Mouse (Mus musculus): Measurements from ENCODE around the gene Col28a1. TPM values are rescaled to one million over a fixed set of nuclear protein-coding genes. Genes with fewer than 3 reads are reported as not detected.

Gene Col28a1
- total RNA-seq, 2 experiments from 2014 or later, result not detected

GRCm38 (mm10) chr6:8126545-8126944 is 65.9 kb downstream of the Col28a1 start:
- ATAC-seq (replicated peaks; ENCODE audit: poor library complexity, severe bottlenecking), result no peak

GRCm38 (mm10) chr6:8119116-8119515 is 73.3 kb downstream of the Col28a1 start:
- no peak for ATAC-seq (replicated peaks; ENCODE audit: poor library complexity, severe bottlenecking)

GRCm38 (mm10) chr6:8118577-8118976 is 73.8 kb downstream of the Col28a1 start:
- ATAC-seq (replicated peaks; ENCODE audit: poor library complexity, severe bottlenecking), result no peak

GRCm38 (mm10) chr6:8105870-8106706 is 86.3 kb downstream of the Col28a1 start:
- ATAC-seq (replicated peaks; ENCODE audit: poor library complexity, severe bottlenecking), result peak; percentile 99

- no peak for ATAC-seq (replicated peaks; ENCODE audit: poor library complexity, severe bottlenecking)
Observed at GRCm38 (mm10) chr6:8101224-8101623, 91.2 kb downstream of the Col28a1 start.

DNA sequence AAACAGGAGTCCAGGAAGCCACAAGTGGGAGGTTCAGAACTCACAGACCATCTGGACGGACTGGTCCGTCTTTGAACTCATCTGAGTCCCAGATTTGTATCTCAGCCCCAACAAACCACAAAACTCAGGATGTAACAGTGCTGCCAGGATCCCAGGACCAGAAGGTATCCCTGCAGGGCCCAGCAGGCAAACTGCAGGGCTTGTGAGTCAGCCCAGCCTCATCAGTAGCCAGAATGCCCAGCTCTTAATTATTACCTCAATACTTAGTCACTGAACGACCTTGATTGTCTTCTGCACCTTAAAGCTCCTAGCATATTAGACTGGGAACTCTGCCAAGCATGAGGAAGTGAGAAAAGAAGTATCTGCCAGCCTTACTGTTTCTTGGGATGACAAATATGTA is 96.6 kb downstream of the Col28a1 start:
- ATAC-seq (replicated peaks; ENCODE audit: poor library complexity, severe bottlenecking), result peak; percentile 92

DNA sequence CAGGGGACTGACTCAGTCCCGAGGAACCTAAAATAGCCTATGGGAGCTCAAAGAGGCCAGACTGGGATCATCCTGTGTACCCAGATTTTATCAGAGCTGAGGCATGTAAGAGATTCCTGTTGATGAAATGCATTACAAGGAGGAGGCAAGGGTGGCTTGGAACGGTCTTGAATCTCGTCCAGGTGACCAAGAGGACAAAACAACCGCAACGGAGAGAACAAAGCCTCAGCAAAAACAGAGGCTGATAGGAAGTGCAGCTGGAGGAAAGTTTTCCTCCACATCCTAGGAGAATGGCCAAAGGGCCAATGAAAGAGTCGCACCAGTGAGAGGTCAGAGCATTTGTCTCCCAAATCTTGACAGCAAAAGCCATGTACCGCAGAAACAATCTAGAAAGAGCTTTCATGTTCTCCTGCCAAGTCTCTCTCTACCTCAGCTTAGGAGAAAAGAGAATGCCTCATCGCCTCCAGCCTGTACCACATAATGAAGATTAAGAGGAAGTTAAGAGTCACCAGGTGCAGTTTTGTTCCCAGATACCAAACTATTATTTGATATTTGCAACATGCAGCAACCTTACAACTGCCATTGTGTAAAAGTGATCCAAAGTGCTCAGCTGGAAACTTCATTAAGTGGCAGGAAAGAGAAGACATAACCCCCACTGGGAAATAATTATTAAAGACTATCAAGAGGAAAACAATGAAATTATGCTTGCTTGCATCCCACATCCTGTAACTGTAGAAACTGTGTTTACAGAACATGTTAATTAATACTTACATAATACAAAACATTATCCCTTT is 98.1 kb downstream of the Col28a1 start:
- ATAC-seq (replicated peaks; ENCODE audit: poor library complexity, severe bottlenecking), result peak; percentile 50; the same call in 1 of the 2 replicates

DNA sequence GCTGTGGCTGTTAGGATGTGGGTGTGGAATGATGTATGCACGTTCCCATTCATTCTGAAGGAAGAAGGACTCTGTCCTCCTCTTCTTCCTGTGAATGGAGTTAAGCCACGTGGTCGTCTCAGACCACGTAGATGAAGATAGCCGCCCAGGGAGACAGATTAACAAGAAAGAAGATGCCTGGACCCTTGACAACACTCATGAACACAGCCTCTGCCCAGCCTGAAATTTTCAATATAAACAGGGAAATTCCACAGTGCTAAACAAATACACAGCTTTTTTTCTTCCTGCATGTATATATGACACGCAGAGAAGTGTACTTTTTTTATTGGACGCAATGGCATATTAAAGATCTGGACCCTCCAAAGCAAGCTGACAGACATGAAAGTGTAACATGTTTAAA is 98.9 kb downstream of the Col28a1 start:
- no peak for ATAC-seq (replicated peaks; ENCODE audit: poor library complexity, severe bottlenecking)

DNA sequence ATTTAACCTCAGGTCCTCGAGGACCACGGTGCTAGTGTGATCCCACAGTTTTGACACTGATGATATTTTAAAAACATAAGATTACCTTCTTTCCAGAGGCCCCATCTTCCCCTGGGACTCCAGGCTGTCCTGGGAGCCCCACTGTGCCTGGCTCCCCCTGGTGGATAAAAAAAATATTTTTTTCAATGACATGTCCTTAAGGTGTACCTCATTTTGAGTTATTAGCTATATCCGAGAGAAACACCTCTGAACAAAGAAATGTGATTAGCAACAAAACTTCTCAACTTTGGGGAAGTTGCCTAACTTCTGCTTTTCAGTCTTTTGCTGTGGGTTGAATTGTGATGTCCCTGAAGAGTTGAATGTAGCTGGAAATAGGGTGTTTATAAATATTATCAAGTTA is 105.6 kb downstream of the Col28a1 start:
- ATAC-seq (replicated peaks; ENCODE audit: poor library complexity, severe bottlenecking), result peak; percentile 77

GRCm38 (mm10) chr6:8084806-8085205 is 107.6 kb downstream of the Col28a1 start:
- ATAC-seq (replicated peaks; ENCODE audit: poor library complexity, severe bottlenecking), result no peak

DNA sequence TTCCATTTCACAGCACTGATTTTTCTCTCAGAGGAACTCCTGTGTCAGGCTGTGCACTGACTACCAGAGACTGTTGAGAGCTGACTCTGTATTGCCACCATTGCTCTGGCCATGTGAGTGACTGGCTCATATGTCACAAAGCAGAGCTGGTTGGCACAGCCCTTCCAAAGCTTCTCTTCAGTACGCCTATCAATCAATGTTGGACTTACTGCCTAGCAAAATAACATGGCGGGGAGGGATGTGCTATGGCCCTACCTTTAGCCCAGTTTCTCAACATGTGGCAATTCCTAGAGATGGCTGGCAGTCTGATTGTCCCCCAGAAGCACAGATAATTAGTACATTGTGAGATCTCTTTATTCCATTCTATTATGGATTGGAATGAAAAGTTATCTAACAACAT is 109.2 kb downstream of the Col28a1 start:
- ATAC-seq (replicated peaks; ENCODE audit: poor library complexity, severe bottlenecking), result no peak

GRCm38 (mm10) chr6:8077572-8078146 is 114.8 kb downstream of the Col28a1 start:
- ATAC-seq (replicated peaks; ENCODE audit: poor library complexity, severe bottlenecking), result no peak

GRCm38 (mm10) chr6:8074914-8075313 is 117.5 kb downstream of the Col28a1 start:
- ATAC-seq (replicated peaks; ENCODE audit: poor library complexity, severe bottlenecking), result peak; percentile 52; the same call in 1 of the 2 replicates

DNA sequence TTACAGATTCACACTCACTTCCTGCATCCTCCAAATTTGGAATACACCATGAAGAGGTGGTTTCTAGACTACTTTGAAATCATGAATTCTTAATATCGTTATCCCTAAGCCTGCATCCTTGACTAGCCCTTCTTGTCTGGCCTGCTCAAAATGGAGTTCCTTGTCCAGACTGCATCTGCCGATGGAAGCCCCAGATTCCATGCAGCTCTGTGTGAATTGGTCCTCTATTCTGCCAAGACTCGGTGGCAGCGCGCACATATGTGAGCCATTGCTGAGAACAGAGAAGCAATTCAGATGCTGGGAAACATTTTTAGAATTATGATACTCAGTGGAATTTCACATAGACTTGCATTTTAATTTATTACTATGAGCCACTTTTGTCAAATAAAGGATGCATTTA is 123.4 kb downstream of the Col28a1 start:
- ATAC-seq (replicated peaks; ENCODE audit: poor library complexity, severe bottlenecking), result no peak

GRCm38 (mm10) chr6:8068394-8068793 is 124.0 kb downstream of the Col28a1 start:
- ATAC-seq (replicated peaks; ENCODE audit: poor library complexity, severe bottlenecking), result peak; percentile 43

GRCm38 (mm10) chr6:8067124-8067523 is 125.3 kb downstream of the Col28a1 start:
- peak; percentile 42; the same call in 1 of the 2 replicates for ATAC-seq (replicated peaks; ENCODE audit: poor library complexity, severe bottlenecking)

DNA sequence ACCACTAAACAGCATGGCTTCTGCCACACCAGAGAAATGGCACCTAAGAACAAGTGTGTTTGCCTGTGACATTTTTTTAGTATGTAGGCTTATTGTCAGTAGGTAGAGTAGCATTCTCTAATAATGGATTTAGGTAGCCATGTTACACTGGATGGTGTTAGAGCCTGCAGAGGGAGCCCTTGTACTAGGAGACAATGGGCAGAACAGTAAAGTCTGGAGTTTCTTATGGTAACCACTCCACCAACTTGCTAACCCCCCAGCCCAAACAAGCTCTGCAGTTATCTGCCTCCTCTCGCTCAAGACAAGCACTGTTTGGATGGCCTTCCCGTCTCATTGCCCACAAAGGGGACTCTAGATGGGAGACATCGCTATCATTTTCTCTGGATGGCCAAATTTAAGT is 126.2 kb downstream of the Col28a1 start:
- ATAC-seq (replicated peaks; ENCODE audit: poor library complexity, severe bottlenecking), result peak; percentile 84

DNA sequence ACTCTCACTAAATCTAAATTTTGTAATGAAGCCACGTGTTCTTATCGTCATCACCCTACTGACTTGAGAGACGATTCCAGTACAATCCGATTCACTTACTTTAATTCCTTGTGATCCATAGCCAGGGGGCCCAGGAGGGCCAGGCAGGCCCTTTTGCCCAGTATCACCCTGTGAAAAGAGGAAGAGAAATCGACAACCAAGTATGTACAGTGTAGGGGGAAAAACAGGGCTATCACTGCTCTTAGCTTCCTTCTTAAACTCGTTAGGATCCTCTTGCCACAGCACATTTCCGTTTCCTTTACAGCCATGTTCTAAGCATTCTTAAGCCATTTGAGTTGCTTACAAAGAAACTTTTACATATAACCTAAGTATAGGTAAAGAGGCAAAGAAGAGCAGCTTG is 133.2 kb downstream of the Col28a1 start:
- ATAC-seq (replicated peaks; ENCODE audit: poor library complexity, severe bottlenecking), result peak; percentile 63

- no peak for ATAC-seq (replicated peaks; ENCODE audit: poor library complexity, severe bottlenecking)
Observed at GRCm38 (mm10) chr6:8048216-8048615, 144.2 kb downstream of the Col28a1 start.

GRCm38 (mm10) chr6:8046446-8046845 is 146.0 kb downstream of the Col28a1 start:
- ATAC-seq (replicated peaks; ENCODE audit: poor library complexity, severe bottlenecking), result no peak

GRCm38 (mm10) chr6:8045825-8046224 is 146.6 kb downstream of the Col28a1 start:
- no peak for ATAC-seq (replicated peaks; ENCODE audit: poor library complexity, severe bottlenecking)
